Mouse (Mus musculus): ENCODE results near the gene Golim4. TPM values are rescaled to one million over a fixed set of nuclear protein-coding genes. Genes with fewer than 3 reads are reported as not detected.

Golim4 gene
- total RNA-seq, 1 experiment from 2014 or later, result 45.7 TPM

Other genes with a start within 250 kb of the Golim4 start
- not detected in 2 replicates for gene Gm29133, start 208.8 kb downstream of the Golim4 start, total RNA-seq (2017)
- gene Fstl5, start 117.3 kb upstream of the Golim4 start, total RNA-seq (2017), result not detected in 2 replicates

All from common myeloid progenitor, adult 5-6 weeks (primary cell).